Mouse (Mus musculus): Measurements from ENCODE around the gene Fxyd2. TPM values are rescaled to one million over a fixed set of nuclear protein-coding genes. Genes with fewer than 3 reads are reported as not detected.

Fxyd2 gene
- total RNA-seq (2023): not detected

GRCm38 (mm10) chr9:45399434-45399833, at the start of gene Fxyd2:
Gene Fxyd2 (plus strand): TSS chr9:45399669.

GRCm38 (mm10) chr9:45370117-45370561, 29.3 kb upstream of the Fxyd2 start, which contains the start of gene Fxyd6:
Gene Fxyd6 (plus strand): TSS chr9:45370185.

GRCm38 (mm10) chr9:45426456-45426855, 27.0 kb downstream of the Fxyd2 start, which contains the start of gene Dscaml1:
Gene Dscaml1 (plus strand): TSS chr9:45426628.

Other genes starting within 250 kb of the Fxyd2 start
- gene BC049352, start 217.7 kb upstream of the Fxyd2 start, total RNA-seq (2023): not detected
- not detected for gene Tmprss4, start 195.6 kb upstream of the Fxyd2 start, total RNA-seq (2023)
- gene Il10ra, start 130.5 kb upstream of the Fxyd2 start, total RNA-seq (2023): 24.9 TPM
- gene Tmprss13, start 80.6 kb upstream of the Fxyd2 start, total RNA-seq (2023): not detected
- not detected for gene Fxyd6, start 29.5 kb upstream of the Fxyd2 start, total RNA-seq (2023)
- not detected for gene Dscaml1, start 27.0 kb downstream of the Fxyd2 start, total RNA-seq (2023)

All from CD4-positive naive resting alpha-beta T cell, adult 57 days (primary cell).